Mouse (Mus musculus) CD8-positive naive resting alpha-beta T cell, adult 2 months (primary cell): Measurements from ENCODE around the gene Mecr.

ENCODE experiments used
- DNase-seq, 2 experiments: peaks; one replicate each; pipeline ENCODE4 v3.0.0; 2022; ENCODE audit warnings: low read depth in 2 of 2, low spot score in 2 of 2

The Mecr gene

DNA sequence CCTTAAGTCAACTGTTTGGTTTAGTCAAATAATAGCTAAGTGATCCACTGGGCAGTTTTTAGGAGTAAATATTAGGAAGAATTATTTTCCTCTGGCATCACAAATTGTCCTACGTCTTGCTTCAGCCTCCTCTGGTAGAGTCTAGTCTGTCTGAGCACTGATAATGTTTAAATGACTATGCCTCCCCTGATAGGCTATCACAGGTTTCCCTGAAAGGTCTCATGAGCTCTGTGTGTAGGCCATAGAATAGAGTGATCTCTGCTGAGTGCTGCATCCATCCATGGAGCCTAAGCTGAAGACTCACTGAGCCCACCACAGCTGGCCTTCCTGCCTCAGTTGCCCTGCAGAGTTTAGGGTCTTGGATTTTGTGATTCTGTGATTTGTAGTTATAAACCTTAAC lies 45.3 kb downstream of the Mecr start:
- no peak for DNase-seq

DNA sequence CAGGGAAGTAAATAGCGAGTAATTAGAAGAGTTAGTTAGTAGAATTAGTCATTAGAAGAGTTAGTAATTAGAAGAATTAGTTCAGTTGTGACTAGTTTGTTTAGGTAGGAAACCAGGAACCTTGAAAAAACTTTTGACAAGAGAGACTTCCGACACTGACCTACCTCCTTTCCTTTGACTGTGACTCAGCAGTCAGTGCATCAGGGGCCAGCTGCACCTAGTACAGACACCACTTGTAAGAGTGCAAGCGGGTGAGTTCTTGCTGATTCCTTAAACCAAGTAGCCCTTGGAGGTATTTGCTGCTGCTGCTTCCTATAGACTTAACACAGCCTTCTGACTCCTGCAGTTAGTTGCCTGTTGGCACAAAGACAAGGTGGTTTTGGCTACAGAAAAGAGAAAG lies 47.4 kb downstream of the Mecr start:
- no peak for DNase-seq

DNA sequence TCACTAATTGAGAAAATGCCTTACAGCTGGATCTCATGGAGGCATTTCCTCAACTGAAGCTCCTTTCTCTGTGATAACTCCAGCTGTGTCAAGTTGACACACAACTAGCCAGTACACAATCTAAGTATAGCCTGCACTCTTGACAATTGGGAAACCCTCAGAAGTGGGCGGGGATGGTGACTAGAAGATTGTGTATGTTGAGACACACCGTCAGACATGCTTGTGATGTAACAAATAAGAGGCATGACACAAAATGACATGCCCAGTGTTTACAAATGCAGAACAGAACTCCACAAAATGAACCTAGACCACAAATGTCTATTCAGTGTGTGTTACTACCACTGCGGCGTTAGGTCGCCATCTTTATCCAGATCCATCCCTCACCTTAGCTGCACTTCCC lies 53.8 kb downstream of the Mecr start:
- DNase-seq: no peak

DNA sequence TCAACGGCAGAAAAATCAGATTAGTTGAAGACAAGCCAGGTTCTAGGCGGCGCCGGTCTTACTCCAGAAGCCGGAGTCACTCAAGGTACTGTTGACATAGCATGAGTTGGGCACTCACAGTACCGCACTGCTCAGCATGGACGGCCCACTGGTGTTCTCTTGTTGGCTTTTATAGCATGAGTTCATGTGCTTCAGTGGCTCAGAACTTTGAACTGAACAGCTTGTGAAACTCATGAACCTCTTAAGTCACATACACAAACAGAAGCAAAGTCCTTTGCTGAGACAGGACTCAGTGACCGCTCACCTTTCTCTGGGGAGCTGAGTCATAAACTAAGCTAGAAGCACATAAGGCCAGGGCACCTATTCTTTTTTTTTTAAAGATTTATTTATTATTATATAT lies 54.5 kb downstream of the Mecr start:
- DNase-seq: no peak

DNA sequence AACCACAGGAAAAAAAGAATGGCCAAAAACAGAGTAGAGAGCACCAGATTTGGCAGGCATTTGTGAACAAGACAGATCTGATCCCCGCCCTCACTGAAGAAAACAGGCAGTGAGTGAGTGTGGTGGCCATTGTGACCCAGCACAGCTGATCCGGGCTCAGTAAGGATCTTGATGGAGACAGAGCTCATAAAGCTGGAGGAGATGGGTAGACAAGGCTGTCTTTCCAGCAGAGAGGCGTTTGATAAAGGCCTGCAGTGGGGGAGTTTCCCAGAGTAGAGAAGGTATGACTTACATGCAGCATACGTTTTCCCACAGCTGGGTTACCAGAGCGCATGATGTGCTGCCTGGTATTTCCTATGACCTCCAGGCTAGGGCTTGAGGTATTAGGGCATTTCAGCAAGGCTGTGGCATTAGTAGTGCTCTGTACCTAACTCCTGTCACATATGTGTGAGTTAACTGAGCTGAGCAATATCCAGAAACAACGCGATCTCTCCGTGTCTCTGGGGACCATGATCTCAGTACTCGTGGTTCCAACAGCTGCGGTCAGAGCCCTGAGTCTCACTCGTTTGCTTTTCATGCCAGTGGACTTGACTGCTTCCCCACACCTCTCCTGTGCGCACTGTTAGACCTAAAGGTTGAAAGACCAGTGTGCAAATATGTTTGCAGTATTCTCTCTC lies 55.4 kb downstream of the Mecr start:
- DNase-seq: no peak

DNA sequence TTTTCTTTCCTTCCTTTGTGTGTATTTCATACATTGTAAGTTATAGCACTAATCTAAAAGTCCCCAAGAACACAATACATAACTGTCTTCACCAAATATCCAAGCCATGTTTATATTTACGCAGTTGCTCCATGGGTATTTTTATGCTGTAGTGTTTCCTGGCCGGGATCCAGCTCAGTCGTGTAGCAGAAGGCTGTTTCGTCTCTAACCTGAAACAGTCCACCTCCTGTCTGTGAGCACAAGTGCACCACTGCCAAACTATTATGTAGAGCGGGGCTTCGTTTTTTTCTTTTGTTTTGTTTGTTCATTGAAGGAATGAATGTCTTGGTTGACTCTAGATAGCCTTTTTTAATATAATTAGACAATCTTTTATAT lies 55.9 kb downstream of the Mecr start:
- DNase-seq: no peak

DNA sequence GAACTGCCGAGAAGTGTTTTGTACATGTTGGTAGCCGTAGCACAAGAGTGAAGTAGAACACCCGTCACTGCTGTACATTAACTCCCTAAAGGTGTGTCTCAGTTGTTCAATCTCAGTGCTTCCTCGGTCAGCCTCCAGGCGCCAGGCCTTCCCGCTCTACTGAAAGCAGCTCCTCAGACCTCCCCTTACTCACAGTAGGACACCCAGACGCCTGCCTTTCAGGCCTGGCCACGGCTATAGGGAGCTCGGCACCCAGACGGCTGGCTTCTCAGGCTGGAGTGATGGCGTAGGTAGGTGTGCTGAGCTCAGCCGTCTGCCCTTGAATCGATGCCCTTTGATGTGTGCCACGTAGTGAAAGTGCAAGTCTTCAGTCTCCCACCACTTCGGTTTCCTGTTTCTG lies 57.8 kb downstream of the Mecr start:
- DNase-seq: no peak

DNA sequence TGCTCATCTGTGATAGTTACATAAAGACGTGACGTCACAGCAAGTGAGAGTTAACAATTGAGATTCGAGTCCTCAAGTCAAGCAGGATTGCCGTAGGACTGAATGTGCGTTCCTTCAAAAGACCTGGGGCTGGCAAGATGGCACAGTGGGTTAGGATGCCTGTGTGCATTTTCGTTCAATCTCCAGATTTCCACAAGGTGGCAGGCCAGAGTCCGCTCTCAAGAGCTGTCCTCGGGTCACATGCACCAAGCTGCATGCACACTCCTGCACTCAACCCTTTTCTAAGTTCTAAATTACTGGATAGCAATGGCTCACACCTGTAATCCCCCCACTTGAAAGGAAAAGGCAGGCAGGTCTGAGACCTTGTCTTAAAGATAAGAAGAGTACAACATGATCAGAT lies 61.2 kb downstream of the Mecr start:
- DNase-seq: no peak

DNA sequence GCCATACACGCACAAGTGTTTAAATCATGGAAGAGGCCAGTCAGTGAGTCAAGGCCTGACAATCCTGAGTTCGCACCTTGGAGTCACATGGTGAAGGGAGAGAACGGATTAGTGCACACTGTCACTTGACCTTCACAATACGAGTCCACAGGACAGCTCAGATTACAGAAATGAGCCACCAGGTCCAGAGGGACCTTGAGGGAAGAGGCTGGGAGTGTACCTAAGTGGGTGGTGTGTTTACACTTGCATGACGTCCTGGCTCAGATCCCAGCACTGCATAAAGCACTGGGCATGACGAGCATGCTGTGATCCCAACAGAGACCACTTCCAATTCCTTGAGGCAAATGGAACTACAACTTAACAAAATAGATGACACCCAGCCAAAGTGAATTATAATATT lies 63.2 kb downstream of the Mecr start:
- no peak for DNase-seq

DNA sequence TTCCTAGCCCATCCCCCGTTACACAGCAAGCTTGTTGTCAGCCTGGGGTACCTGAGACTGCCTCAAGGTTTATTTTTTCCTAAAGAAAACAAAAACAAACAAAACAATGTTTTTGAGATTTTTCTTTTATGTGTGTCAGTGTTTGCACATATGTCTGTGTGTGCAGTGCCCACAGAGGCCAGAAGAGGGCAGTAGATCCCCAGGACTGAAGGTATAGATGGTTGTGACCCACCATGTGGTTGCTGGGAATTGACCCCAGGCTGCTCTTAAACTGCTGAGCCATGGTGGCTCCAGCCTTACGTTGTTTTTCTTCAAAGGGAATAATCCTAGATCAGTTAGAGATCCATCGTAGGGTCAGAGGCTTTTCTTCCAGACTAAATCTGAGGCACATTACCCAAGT lies 64.6 kb downstream of the Mecr start:
- DNase-seq: no peak

DNA sequence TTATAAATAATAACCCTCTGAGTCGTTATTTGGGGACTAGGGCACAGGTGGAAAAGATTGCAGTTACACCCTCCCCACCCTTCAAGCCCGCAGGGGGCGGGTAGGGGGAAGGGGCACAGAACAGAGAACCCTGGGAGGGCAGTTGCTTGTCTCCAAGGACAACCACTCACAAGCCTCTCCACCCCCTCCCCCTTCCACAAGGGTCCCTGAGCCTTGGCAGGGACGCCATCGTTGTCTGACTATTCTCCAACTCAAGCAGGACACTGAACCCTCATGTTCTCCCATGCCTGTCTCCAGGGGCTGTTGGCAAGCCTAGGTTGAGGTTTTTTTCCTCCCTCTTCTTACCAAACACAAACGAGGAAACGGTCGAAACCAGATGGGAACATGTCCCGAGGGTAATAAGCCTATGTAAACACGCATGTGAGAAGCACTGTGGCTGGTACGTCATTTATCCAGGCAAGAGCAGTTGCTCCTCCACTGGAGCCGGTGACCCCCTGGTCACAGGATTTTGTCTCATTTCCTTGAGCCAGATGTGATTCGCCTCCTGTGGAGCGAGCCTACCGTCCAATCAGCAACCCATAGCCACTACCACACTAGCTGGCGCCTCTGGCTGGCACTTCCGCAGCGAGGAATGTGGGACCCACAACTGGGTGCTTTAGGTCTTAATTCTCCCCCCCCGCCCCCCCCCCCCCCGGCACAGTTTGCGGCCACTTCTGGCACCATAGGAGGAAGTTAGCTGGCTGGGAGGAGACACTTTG lies 67.1 kb downstream of the Mecr start:
- no peak for DNase-seq

DNA sequence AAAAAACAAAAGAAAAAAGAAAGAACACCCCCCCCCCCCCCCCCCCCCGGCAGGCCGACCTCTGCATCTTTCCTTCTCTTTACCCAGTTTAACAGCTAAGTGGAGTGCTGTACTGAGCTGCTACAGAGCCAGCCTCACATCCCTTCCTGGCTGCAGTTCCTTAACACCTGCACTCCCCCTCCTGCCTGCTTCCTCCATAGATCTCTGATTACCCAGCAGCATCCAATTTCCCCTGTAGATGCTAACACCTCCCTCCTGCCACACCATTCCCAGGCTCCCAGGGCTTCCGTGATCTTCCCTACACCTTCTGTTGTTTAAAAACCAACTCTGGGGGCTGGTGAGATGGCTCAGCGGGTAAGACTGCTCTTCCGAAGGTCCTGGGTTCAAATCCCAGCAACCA lies 68.3 kb downstream of the Mecr start:
- DNase-seq: no peak

DNA sequence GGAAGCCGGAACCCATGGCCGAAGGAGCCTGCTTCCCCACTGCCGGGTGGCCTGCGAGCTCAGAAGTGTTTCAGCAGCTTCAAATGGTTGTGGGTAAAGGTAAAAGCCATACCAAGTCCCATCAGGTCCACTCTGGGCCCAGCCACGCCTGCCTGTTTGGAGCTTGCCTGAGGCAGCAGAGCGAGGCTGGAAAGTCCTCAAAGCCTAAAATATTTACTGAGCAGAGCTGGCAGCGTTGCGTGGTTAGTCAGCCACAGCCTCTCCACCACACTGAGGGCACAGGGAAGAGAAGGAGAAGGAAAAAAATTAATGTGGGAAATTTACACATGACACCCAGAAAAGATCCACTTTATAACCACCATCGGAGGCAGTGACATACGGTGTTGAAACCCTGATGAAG lies 70.3 kb downstream of the Mecr start:
- no peak for DNase-seq

DNA sequence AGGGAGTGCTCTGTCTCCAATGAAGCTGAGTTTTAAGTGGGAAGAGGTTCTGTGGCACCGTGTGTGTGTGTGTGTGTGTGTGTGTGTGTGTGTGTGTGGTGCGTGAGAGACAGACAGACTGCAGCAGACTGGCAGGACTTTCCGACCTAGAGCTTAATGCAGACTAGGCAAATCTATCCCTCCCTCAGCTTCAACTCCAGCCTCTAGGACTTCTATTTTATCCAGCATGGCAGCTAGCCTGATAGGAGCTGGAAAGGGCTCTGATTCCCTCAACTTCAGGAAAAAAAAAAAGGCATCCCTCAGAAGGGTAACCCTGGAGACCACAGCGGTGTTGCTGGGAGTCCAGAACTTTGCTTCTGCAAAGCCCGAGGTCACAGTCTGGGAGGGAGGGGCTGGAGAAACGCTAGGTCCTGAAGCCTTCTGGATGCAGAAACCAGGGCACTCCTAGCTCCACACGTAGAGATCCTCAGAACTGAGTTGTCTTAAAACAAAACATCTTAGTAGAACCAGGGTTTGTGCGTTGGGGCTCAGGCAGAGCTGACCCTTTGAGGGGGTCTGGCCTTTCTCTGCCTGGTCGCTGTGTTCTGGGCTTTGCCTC lies 70.9 kb downstream of the Mecr start:
- no peak for DNase-seq

DNA sequence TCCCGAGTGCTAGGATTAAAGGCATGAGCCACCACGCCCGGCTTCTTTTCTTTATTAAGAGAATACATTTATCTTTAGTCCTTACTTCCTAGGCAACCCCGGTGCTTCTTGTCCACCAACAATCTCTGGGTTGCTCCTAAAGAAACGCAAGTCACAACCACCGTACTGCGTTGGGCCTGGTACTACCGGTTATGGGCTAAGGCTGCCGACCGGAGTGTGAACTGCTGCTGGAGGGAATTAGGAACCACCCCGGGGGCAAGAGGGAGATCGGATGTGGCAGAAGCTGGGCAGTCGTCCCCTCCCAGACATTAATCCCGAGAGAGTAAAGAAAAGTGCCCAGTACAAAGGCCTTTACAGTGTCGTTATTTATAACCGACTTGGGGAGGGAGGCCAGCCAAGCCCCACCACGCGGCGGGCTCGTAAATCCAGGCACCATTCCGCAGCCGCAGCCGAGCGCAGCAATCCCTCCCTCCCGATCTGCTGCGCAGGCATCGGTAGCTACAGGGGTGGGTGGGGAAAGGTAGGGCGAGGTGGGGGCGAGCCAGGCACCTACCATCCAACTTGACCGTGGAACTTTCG lies 71.7 kb downstream of the Mecr start:
- DNase-seq: no peak

DNA sequence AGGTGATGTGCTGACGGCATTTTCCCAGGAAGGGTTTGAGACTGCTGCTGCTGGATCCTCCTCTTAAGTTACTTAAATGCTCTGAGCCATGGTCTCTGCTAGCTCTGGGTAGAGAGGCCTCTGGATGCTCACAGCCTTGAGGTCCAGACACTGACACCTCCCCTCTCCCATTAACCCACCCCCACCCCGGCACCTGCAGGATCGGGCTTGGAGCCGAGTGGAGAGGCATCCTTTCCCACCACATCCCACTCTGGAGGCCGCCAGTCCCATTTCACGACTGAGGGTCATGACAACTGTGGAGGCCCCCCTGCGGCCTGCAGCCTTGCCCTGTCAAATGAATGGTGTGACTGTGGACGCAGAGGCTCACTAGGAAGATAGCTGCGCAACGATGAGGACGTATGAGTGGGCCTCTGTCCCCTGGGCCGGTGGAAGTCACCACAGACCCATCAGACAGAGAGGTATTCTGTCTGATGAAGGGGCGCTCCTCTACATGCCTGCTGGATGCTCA lies 72.6 kb downstream of the Mecr start:
- no peak for DNase-seq

DNA sequence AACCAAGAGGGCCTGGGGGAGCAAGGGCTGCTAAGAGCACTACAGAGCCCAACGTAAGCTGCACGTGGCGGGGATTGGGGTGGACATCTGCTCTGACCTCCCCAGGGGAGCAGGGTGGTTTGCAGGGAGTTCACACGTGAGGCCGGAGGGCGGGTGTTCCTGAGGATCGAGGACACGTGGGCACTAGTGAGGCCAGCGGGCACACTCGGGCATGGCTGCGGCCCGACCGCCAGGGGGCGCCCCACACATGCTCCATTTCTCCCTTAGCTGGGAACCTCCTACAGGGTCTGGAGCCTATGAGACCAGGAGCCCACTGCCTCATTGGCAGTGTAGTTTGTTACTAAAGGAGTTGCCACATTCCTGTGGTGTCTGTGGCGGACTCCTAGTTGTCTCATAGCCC lies 73.2 kb downstream of the Mecr start:
- peak; percentile 68 to 69 for DNase-seq

DNA sequence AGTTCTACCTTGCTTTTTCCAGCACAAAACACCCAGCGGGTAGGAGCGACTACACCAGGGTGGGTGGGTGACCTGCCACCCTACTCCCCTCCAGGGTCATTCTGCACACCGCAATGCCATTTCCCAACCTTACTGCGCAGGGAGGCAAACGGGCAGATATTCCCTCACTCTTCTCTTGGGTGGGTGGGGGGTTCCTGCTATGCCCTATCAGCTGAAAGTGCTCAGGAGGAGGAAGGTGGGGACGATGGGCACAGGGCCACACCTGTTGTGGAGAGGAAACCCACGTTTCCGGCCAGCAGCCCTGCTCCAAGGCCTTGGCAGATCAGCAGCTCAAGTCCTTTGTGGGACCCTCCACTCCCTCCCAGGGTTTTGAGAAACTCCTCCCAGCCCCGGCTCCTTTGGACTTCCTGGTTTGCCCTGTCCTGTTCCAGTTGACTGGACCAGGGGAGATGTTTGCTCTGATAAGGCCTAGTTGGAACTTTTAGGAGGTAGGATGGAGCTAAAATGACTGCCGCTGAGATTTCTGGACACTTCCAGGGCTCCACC lies 73.8 kb downstream of the Mecr start:
- DNase-seq: no peak
